Mouse (Mus musculus) limb, embryonic 11.5 days (tissue): Measurements from ENCODE around the gene Nfkbil1. TPM values are rescaled to one million over a fixed set of nuclear protein-coding genes. Genes with fewer than 3 reads are reported as not detected.

Source experiments
- ATAC-seq: fragments of 200-750 bp; cut with Nextera tagmentation; 2 replicates; pipeline ENCODE4 v1.8.0; 2017; ENCODE audit warnings: low read depth; ENCODE audit not compliant: insufficient number of reproducible peaks, low FRiP score, low TSS enrichment
- DNase-seq: peaks from one replicate; pipeline ENCODE4 v3.0.0-alpha.2; 2015; ENCODE audit warnings: low spot score
- H3K27ac ChIP-seq: fragments of 300-500 bp; sonication (generic); replicated peaks from 2 replicates; pipeline ENCODE4 v1.5.1; 2014; ENCODE audit warnings: low read depth, mild to moderate bottlenecking, low read length
- H3K27me3 ChIP-seq: fragments of 300-500 bp; sonication (generic); 2 replicates; pipeline ENCODE4 v1.6.1; 2014; ENCODE audit warnings: mild to moderate bottlenecking, low read length, mixed read lengths; ENCODE audit not compliant: control insufficient read depth, insufficient read depth
- H3K36me3 ChIP-seq: fragments of 300-500 bp; sonication (generic); 2 replicates; pipeline ENCODE4 v1.6.1; 2014; ENCODE audit warnings: mild to moderate bottlenecking, low read length, moderate library complexity, mixed read lengths; ENCODE audit not compliant: control insufficient read depth, insufficient read depth
- H3K4me1 ChIP-seq: fragments of 300-500 bp; sonication (generic); 2 replicates; pipeline ENCODE4 v1.6.1; 2014; ENCODE audit warnings: low read length, mixed read lengths; ENCODE audit not compliant: control insufficient read depth, insufficient read depth
- H3K4me2 ChIP-seq: fragments of 300-500 bp; sonication (generic); 2 replicates; pipeline ENCODE4 v1.6.1; 2014; ENCODE audit warnings: low read depth, mild to moderate bottlenecking, moderate library complexity; ENCODE audit not compliant: severe bottlenecking
- H3K4me3 ChIP-seq: fragments of 300-500 bp; sonication (generic); 2 replicates; pipeline ENCODE4 v1.5.1; 2014; ENCODE audit warnings: low read depth, low read length
- H3K9ac ChIP-seq: fragments of 300-500 bp; sonication (generic); 2 replicates; pipeline ENCODE4 v1.6.1; 2014; ENCODE audit warnings: mild to moderate bottlenecking, low read length
- H3K9me3 ChIP-seq: fragments of 300-500 bp; sonication (generic); 2 replicates; pipeline ENCODE4 v1.6.1; 2016; ENCODE audit warnings: low read length; ENCODE audit not compliant: control insufficient read depth
- WGBS: fragments of 180-500 bp; shearing (Covaris S2); extraction: QIAGEN DNeasy Blood & Tissue Kit; methylation state at CpG from one replicate; pipeline ENCODE4 v1.1.7; 2014; 5-methylcytosine and 5-hydroxymethylcytosine counted together
- polyA plus RNA-seq: library from polyadenylated mRNA; unstranded; fragments of >200 nt; fragmentation: Nextera tagmentation; extraction: Ambion mirVana; gene quantifications from 2 replicates; pipeline ENCODE4 v1.2.1, GENCODE M21; 2014

Nfkbil1 gene
- 4.0 and 4.6 TPM in 2 replicates for polyA plus RNA-seq

DNA sequence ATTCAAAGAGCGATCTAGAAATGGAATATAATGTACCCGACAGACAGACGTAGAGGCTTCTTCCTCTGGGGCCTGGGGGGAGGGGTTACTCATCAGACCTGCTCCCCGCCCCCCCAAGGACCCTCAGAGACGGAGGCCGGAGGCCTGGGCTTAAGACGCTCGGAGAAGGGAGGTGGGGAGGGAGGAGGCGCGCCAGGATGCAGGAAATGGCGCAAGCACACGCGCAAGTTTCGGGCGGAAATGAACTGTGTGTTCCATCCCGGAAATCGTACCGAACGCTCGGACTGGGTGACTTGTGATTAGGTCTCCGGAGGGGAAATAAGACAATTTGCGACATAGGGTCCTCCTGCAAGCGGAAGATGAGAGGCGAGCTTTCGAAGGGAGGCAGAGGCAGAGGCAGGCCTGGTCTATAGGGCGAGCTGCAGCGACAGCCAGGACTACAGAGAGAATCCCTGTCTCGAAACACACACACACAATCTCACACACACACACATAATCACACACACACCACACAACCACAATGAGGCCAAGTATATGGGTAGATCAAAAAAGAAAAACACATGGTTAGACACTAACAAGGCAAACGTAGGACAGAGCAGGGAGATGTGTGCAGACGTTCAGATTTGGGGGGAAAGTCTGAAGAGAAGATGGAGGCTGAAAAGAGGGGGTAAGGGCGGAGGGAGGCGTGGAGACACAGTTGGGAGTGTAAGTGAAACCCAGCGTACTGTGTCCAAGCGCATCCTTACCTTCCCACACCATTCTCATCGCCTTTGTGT lies at the start of gene Nfkbil1:
Gene Nfkbil1, minus strand, starts transcription at position 179 of the 776 bp plus-strand sequence.
- Histone ChIP-seq H3K4me2 (peak within 1 kb of the TSS; percentile 89), H3K4me3 (peak within 1 kb of the TSS; percentile 49), H3K36me3 (no peaks in the 10 kb centered on the region; the same call in 1 of the 2 replicates), H3K27ac (peak within 1 kb of the TSS; percentile 84), H3K27me3 (no peaks in the 10 kb centered on the region), H3K4me1 (peaks cover 7% of the 10 kb centered on the region; the same call in 1 of the 2 replicates), H3K9me3 (no peaks in the 10 kb centered on the region), H3K9ac (peak within 1 kb of the TSS; percentile 91)
- 2% methylated on average over 35 of the region's 35 CpGs for WGBS
- DNase-seq, result peak; percentile 88
- peak; percentile 65 for ATAC-seq

DNA sequence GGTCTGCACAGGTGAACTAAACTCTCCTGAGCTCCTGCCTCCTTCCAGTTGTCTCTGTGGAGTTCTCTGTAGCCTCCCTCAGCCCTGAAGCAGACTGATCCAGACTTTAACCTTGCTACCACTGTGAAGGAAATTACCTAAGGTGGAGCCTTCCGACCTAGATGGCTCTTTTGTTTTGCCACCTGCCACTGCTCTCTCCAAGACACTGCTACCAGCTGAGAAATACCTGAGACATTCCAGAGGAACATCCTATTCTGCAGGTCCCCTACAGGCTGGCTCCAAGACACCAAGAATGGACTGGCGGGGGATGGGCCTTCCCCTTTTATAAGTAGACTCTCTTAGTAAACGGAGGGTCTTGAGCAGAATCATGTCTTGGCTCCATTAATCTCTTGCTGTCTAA lies 44.7 kb upstream of the Nfkbil1 start:
- Histone ChIP-seq H3K4me2 (no peak overlapping the region), H3K4me3 (no peak overlapping the region), H3K36me3 (no peaks in the 10 kb centered on the region), H3K4me1 (no peaks in the 10 kb centered on the region), H3K9me3 (no peaks in the 10 kb centered on the region), H3K9ac (no peak overlapping the region), H3K27me3 (peaks cover 8% of the 10 kb centered on the region), H3K27ac (no peak overlapping the region)
- WGBS, result 78% methylated on average over 3 of the region's 3 CpGs
- ATAC-seq, result no peak
- no peak for DNase-seq

DNA sequence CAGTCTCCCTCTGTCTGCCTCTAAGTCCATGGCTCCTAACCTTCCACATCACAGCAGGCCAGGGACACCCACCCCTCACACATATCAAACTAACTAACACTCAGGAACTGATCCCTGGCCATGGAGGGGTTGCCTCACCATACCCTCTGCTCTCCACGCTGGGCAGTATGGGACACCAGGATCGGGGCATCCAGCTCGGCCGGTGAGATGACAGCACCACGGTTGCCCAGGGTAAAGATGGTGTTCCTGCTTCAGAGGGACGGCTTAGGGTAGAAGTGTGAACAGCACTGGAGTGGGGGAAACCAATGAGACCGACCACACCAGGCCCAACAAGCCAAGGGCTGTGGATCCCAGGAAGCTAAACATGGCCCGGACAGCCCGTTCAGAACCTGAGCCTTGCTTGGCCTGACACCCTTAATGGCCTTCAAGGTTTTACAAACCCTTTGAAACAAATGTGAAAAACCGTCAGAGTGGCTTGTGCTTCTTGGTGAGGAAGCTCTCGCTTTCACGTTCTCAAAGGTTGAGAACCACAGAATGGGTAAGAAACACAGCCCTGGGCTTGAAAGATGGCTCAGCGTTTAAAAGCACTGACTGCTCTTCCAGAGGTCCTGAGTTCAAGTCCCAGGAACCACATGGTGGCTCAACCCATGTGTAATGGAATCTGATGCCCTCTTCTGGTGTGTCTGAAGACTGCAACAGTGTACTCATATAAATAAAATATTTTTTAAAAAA lies 43.5 kb upstream of the Nfkbil1 start:
- Histone ChIP-seq H3K4me3 (no peak overlapping the region), H3K4me1 (no peaks in the 10 kb centered on the region), H3K4me2 (no peak overlapping the region), H3K36me3 (no peaks in the 10 kb centered on the region), H3K27me3 (peaks cover 8% of the 10 kb centered on the region), H3K9ac (no peak overlapping the region), H3K9me3 (no peaks in the 10 kb centered on the region), H3K27ac (no peak overlapping the region)
- no peak for ATAC-seq
- no peak for DNase-seq
- WGBS, result 86% methylated on average over 13 of the region's 13 CpGs

DNA sequence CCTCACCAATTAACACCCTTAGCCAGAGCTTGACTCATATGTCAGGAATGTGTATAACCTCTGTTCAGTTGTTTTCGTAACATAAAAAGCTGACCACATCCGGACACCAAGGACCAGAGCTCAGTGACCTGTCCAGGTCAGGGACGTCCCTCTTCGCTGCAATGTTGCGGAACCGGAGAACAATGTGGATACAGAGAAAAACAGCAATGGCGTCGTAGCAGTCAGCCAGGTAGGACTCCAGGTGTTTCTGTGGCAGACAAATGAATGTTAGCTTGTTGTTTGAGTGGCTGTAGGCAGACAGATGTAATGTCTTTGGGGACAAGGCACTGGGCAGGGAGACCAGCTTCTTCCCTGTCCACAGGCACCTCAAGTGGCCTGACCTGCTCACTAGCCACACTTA lies 42.5 kb upstream of the Nfkbil1 start:
- H3K36me3 ChIP-seq, result no peaks in the 10 kb centered on the region
- no peak overlapping the region for H3K4me2 ChIP-seq
- H3K4me1 ChIP-seq, result no peaks in the 10 kb centered on the region
- H3K9ac ChIP-seq, result no peak overlapping the region
- peaks cover 8% of the 10 kb centered on the region for H3K27me3 ChIP-seq
- DNase-seq, result no peak
- WGBS, result 92% methylated on average over 8 of the region's 8 CpGs
- no peak overlapping the region for H3K27ac ChIP-seq
- ATAC-seq, result no peak
- no peak overlapping the region for H3K4me3 ChIP-seq
- H3K9me3 ChIP-seq, result no peaks in the 10 kb centered on the region

DNA sequence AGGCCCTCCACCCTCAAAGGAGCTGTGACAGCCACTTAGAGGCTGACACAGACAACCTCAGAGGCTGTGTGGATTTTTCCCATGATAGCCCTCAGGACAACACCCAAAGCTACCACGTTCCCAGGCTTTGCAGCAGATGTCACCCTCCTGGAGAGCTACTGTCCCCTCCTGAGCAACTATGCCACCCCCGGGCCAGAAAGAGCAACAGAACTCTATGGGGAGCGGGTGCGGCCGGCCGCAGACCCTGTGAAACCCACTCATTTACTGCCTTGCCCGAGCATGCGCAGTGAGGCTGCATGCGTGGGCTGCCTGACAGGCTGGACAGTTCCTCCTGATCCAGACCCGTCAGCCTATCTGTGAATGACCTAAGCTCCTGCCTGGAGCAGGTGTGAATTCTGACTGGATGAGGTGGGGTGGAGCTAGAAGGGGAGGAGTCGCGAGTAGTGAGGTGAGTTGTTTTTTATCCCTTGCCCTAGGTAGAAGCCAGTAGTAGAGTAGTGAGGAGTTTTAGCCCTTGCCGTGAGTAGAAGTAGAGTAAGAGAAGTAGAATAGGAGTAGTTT lies 40.8 kb upstream of the Nfkbil1 start:
- no peak for DNase-seq

DNA sequence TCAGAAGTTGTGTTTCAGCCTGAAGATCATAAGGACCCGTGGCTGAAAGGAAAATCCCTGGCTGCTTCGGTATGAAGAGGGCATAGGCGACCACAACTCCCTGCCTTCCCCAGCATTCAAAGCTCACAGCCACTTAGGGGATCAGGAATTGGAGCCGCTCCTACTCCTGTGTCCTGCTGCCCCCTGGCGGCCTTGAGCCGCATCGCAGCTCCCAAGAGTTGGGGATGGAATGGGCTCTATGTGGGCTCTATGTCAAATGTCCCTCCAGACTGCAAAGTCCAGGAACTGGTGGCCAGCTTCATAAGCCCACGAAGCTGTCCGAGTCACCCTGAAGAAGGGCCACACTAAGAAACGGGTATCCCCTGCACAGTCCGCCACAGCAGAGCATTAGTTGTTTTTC lies 39.2 kb upstream of the Nfkbil1 start:
- DNase-seq (peak; percentile 86), ATAC-seq (no peak)
- H3K27ac ChIP-seq, result no peak overlapping the region

More for the DNA sequence above, 40.8 kb upstream of the Nfkbil1 start:
- Histone ChIP-seq H3K27ac (no peak overlapping the region), H3K4me1 (no peaks in the 10 kb centered on the region), H3K9ac (no peak overlapping the region), H3K27me3 (peaks cover 8% of the 10 kb centered on the region), H3K4me3 (no peak overlapping the region), H3K36me3 (no peaks in the 10 kb centered on the region), H3K4me2 (no peak overlapping the region), H3K9me3 (no peaks in the 10 kb centered on the region)
- no peak for ATAC-seq
- 18% methylated on average over 13 of the region's 13 CpGs for WGBS

DNA sequence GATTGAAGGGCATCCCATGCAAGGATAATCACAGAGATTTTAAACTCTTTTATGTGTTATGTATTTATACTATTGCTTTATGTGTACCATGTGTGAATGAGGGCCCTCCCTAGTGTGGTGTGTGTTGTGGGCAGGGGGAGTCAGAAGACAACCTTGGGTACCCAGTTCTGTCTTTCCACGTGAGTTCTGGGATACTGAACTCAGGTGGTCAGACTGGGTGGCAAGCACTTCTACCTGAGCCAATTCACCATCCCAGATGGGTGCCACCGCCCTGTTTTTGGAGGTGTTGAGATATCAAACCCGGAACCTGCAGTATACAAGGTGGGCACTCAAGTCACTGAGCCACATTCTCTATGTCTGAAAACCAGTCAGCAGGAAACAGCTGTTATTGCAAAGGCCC lies 36.7 kb upstream of the Nfkbil1 start:
- Histone ChIP-seq H3K36me3 (no peaks in the 10 kb centered on the region), H3K9ac (no peak overlapping the region), H3K4me3 (no peak overlapping the region), H3K27ac (no peak overlapping the region), H3K4me1 (no peaks in the 10 kb centered on the region), H3K27me3 (peaks cover 8% of the 10 kb centered on the region), H3K9me3 (no peaks in the 10 kb centered on the region), H3K4me2 (no peak overlapping the region)
- WGBS, result 69% methylated on average over 3 of the region's 3 CpGs
- DNase-seq (no peak), ATAC-seq (no peak)

More for the DNA sequence above, 39.2 kb upstream of the Nfkbil1 start:
- H3K36me3 ChIP-seq, result no peaks in the 10 kb centered on the region
- H3K4me1 ChIP-seq, result no peaks in the 10 kb centered on the region
- no peak overlapping the region for H3K9ac ChIP-seq
- peaks cover 8% of the 10 kb centered on the region for H3K27me3 ChIP-seq
- no peaks in the 10 kb centered on the region for H3K9me3 ChIP-seq
- H3K4me2 ChIP-seq, result no peak overlapping the region
- H3K4me3 ChIP-seq, result no peak overlapping the region
- WGBS, result 7% methylated on average over 11 of the region's 11 CpGs

DNA sequence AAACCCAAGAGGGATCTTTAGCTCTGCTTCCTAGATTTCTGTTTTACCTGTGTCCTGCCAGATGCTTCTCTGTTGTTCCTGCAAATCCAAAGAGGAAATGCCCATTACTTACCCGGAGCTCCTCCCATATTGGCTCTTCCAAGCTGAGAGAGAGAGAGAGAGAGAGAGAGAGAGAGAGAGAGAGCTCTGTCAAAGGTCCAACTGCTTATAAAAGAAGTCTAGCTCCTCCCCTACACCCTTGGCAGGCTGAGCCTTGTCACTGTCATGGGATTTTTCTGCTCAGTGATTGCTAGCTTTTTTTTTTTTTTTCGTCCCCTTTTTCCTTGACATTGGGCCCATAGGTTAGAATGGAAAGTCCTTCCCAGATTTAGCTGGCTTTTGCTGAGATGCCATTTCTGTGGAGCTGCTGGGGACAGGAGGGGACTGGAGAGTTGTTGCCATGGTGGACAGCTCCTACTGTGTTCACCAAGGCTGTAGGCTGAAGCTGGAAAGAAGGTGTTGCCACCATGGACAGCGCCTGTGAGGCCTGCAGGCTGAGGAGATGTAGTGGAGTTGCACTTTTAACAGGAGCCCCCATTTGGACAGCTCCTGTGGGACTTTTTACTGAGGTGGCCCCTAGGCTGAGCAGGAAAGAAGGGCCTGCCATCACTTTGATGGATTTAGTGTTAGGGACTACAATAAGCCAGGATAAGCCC lies 34.2 kb upstream of the Nfkbil1 start:
- Histone ChIP-seq H3K9ac (no peak overlapping the region), H3K4me3 (no peak overlapping the region), H3K4me1 (no peaks in the 10 kb centered on the region), H3K36me3 (no peaks in the 10 kb centered on the region), H3K4me2 (no peak overlapping the region), H3K27me3 (0 out of 2 replicates have a peak, but pooled peaks cover 4% of the 10 kb centered on the region), H3K9me3 (no peaks in the 10 kb centered on the region), H3K27ac (no peak overlapping the region)
- DNase-seq, result peak; percentile 85
- no peak for ATAC-seq
- 21% methylated on average over 3 of the region's 3 CpGs for WGBS
